Mouse (Mus musculus) NIH3T3 (cell line): ENCODE data around the gene Grin3b.
A peak's percentile ranks its signal among the peaks of the same experiment; 100 is the strongest.

ENCODE experiments used
- DNase-seq: peaks from one replicate; pipeline ENCODE4 v3.0.0-alpha.2; 2012; ENCODE audit warnings: low read depth

Grin3b gene

DNA sequence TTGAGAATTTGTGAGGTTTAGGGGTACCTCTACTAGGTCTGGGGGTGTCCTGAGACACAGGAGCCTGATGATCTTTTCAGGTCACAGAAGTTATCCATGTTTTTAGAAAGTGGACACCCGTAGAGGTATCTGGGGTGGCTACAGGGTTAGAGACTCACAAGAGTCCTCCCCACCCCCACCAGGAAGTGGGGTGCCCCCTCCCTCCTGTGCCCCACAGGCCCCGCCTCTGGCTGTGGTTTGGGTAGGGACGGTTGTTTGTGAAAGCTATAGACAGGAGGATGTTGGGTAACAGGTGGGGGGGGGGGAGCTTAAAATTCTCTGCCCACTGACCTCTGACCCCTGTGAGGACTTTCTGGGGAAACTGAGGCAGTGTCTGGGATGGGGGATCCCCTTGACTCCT is 46.8 kb downstream of the Grin3b start:
- no peak for DNase-seq

DNA sequence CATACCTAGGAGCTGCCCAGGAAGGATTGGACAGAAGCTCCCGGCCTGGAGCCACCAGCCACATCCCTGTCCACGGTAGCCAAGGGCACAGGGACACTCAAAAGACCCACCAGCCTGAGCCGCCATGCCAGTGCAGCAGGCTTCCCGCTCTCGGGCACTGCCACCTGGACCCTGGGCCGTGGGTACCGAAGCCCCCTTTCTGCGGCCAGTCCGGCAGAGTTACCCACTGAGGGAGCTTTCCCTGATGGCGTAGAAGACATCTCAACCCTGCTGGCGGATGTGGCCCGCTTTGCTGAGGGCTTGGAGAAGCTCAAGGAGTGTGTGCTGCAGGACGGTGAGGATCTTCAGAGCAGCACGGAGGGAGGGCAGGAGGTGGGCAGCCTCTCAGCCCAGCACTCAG is 47.3 kb downstream of the Grin3b start:
- DNase-seq: no peak

DNA sequence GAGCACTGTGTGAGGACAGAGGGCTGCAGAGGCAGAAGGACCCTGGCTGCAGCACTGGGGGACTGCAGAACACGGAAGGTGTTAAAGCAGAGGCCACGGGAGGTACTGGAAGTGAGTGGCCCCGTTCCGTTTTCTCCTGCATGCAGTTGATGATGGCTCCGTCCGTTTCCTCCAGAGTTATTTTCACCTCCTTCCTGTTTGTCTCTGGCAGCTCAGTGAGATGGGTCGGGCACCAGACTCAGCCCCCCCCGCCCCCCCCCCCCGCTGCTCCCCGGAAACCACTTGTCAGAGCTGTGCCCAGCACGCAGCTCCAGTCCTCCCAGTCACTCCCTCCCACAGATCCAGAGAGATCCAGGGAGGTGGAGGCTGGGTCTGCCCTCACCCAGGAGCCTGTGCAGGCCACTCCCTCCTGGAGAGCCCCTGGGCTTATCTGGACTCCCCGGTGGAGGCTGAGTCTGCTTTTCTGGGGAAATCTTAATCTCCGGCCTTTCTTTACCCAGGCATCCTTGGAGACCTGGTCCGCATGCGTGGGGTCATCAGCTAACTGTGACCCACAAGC is 48.3 kb downstream of the Grin3b start:
- peak; percentile 34 for DNase-seq

DNA sequence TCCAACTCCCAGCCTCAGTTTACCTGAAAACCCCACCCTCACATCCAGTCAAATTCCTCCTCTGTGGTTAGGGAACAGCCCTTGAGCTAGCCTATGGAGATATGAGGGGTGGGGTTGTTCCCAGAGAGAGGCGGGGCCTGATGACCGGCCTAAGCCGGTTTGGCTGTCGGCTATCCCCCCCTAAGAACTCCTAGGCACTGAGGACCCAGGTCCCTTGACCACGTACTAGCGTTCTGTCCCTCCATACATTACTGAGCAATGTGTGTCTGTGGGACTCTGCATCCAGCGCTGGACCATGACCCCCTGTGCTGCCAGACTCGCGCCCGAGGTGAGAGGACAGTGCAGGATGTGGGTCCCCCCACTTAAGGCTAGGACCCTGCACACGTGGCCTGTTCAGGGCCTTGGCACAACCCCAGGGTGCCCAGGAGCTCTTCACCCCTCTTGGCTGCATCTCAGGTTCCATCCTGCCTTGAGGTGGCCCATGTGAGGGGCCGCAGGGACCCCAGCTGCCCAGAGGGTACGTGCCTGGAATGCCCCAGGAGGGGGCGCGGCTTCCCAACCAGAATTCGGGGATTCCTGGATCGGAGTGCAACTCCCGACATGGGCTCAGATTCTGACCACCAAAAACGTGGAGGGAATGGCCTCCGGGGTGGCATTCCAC is 49.1 kb downstream of the Grin3b start:
- no peak for DNase-seq

DNA sequence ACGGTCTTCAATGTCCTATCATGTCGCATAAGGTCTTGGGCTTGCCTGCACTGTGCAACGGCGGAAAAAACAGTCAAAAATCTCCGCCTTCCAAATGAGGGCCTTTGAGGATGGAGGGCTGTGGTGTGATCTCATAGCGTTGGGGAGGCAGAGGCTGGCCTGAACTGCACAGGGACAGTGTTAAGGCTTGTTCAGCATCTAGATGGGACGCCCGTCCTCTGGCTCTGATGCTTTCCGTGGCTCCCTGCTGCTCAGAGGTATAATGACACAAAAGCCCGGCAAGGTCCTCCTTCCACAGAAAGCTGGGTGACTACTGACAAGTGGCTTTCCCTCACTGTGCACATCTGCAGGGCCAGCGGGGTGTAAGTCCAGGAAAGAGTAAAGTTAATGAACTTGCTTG is 49.7 kb downstream of the Grin3b start:
- DNase-seq: no peak

DNA sequence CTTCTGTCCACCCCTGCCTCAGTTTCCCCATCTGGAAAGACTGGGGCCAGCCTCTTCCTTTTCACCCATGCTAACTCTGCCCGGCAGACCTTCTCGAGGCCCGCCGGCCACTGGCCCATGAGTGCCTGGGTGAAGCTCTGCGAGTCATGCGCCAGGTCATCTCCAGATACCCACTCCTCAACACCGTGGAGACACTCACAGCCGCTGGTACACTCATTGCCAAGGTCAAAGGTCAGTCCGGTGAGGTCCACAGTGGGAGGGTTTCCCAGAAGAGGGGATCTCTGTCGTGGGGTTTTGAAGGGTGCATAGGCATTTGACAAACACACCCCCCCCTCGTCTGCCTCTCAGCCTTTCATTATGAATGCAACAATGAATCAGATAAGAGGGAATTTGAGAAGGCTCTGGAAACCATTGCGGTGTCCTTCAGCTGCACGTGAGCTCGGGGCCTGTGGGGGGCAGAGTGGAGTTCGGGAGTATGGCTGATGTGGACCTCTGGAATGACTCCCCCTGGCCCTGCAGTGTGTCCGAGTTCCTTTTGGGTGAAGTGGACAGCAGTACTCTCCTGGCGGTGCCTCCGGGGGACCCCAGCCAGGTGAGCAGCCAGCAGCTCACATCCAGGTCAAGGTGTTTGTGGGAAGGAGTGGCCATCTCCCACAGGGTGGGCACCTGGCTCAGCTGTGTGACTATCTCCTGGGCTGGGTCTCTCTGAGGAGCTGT is 50.2 kb downstream of the Grin3b start:
- DNase-seq: no peak

DNA sequence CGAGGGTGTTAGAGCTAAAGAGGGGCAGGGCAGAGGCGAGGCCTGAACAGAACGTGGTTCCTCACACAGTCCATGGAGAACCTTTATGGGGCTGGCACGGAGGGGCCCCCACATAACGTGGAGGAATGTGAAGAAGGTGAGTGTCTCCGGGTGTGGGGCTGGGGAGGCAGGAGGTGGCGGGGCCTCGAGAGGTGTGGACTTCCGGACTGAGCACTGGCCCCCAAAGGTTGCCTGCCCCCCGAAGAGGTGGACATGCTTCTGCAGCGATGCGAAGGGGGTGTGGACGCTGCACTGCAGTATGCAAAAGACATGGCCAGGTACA is 50.8 kb downstream of the Grin3b start:
- DNase-seq: no peak

DNA sequence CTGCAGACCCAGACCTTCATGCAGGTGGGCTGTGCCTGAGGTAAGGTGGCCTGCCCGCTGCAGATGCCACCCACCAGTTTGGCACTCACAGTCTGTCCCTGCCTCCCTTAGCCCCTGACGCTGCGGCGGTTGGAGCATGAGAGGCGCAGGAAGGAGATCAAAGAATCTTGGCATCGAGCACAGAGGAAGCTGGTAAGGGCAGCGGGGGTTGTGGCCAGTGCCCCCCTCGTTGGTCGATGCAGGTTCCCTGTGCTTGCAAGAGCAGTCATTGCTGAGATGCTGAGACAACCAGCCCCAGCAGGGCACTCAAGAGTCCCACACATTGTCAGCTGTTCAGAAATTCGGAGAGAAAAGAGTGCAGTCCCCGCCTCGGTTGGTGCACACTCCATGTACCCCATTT is 51.6 kb downstream of the Grin3b start:
- DNase-seq: no peak

DNA sequence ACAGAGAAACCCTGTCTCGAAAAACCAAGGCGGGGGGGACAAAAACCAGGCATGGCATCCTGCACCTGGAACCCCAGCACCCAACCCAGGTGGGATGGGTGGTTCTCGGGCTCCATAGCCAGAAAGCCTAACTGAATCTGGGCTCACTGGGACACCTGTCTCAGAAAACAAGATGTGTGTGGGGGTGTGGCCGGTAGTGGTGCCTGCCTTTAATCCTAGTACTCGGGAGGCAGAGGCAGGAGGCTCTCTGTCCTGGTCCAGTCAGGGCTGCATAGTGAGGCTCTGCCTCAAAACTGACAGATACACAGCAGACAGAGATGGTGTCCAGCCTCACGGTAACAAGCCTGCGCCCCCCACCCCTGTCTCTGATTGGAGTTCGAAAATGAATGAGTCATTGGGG is 52.3 kb downstream of the Grin3b start:
- no peak for DNase-seq

DNA sequence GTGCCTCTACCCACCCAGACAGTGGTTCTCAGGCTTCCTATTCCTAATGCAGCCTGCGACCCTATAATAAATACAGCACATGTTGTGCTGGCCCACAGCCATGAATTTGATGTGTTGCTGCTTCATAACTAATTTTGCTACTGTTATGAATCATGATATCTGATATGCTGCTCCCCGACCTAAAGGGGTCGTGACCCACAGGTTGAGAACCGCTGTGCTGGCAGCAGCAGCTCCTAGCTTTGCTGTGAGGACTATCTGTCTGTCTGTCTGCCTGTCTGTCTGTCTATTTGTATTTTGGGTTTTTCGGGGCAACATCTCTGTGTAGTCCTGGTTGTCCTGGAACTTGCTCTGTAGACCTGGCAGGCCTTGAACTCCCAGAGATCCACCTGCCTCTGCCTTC is 53.2 kb downstream of the Grin3b start:
- no peak for DNase-seq

DNA sequence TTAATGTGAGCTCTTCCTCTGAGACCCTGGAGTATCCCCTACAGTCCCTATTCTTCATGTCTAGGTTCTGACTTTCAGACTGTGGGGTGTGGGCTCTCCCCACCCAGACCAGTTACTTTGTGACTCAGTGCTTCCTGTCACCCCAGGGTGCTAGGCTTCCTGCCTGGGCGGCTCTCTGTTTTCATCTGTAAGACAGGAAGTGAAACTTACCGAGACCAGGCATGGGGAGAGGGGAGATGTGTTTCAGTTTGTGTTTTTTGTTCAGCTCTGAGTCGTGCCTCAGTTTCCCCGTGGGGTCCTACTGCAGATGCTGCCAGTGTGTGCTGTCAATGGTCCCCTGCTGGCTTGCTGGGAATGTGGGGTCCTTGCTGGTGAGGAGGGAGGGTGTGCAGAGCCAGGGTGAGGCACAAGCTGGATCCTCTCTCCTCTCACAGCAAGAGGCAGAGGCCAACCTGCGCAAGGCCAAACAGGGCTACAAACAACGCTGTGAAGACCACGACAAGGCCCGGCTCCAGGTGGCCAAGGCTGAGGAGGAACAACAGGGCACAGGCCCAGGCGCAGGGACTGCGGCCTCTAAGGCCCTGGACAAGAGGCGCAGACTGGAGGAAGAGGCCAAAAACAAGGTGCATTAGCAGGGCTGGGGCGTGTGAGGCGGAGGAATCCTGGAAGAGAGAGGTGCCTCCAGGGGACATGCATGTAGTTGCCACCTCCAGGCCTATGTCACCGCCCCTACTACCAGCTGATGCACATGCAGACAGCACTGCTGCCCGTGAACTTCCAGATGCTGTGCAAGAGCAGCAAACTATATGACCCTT is 53.9 kb downstream of the Grin3b start:
- DNase-seq: no peak

DNA sequence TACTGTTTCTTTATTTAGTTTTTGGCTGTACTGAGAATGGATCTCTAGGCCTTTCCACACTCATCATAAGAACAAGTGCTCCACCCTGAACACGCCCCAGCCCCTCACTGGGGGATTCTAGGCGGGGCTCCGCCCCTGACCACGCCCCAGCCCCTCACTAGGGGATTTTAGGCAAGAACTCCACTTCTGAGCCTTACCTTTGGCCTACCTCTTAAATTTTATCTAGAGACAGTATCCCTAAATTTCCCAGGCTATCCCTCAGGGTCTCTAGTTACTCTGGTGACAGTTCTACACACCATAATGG is 54.5 kb downstream of the Grin3b start:
- no peak for DNase-seq

DNA sequence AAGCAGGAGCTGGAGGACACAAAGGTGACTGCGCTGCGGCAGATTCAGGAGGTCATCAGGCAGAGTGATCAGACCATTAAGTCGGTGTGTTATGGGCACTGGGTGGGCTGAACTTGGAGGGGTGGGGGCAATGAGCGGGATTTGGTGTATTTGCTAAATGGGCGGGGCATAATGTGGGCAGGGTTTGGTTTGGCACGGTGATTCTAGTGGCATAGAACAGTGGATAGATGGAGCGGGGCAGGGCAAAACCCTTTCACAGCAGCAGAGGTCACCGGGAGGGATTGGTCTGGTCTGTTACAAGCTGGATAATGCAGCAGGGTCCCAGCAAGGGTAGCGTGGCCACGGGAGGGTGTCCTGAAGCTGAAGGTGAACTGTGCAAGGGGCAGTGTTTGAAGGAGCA is 54.9 kb downstream of the Grin3b start:
- DNase-seq: no peak

DNA sequence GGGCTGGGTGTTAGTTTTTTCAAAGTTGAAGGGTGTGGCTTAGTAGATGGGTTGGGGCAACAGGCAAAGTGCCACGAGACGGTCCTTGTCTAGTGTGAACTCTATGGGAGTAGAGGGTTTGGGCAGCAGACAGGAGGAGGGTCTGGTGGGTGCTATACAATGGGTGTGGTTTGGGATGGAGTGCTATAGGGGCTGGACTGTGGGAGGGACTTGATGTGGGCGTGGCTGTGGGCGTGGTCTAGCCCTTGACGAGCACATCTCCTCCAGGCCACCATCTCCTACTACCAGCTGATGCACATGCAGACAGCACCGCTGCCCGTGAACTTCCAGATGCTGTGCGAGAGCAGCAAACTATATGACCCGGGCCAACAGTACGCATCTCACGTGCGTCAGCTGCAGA is 55.4 kb downstream of the Grin3b start:
- DNase-seq: peak; percentile 43
